Mouse (Mus musculus) urinary bladder, postnatal 36 days (tissue): ENCODE results near the gene Lin37.
A peak's percentile ranks its signal among the peaks of the same experiment; 100 is the strongest.

Experiments
- DNase-seq, 2 experiments: peaks; one replicate each; pipeline ENCODE4 v3.0.0; 2022; ENCODE audit warnings: low spot score in 2 of 2, mixed read lengths in 1 of 2

The Lin37 gene

GRCm38 (mm10) chr7:30553021-30553589, 6.5 kb downstream of the Lin37 start:
- DNase-seq: peak; percentile 15 to 24

- DNase-seq: peak; percentile 95
Observed at GRCm38 (mm10) chr7:30552102-30553020, 7.3 kb downstream of the Lin37 start, which contains the start of the genes Hspb6 and Proser3. Gene Hspb6 (plus strand): TSS chr7:30552178. Gene Proser3 (minus strand): TSS chr7:30552299.

- DNase-seq: no peak
Observed at GRCm38 (mm10) chr7:30551445-30552101, 8.1 kb downstream of the Lin37 start.

GRCm38 (mm10) chr7:30550603-30551002, 9.0 kb downstream of the Lin37 start:
- DNase-seq: no peak

- DNase-seq: no peak
Observed at GRCm38 (mm10) chr7:30549880-30550279, 9.8 kb downstream of the Lin37 start.

- DNase-seq: no peak
Observed at GRCm38 (mm10) chr7:30544327-30544726, 15.3 kb downstream of the Lin37 start.

GRCm38 (mm10) chr7:30540572-30540971, 19.1 kb downstream of the Lin37 start:
- DNase-seq: no peak

- peak; percentile 91 to 93 for DNase-seq
Observed at GRCm38 (mm10) chr7:30534633-30535577, 24.7 kb downstream of the Lin37 start, which contains the start of gene Arhgap33. Gene Arhgap33 (minus strand): TSS chr7:30535060.

GRCm38 (mm10) chr7:30533941-30534632, 25.6 kb downstream of the Lin37 start:
- no peak for DNase-seq

GRCm38 (mm10) chr7:30532931-30533330, 26.7 kb downstream of the Lin37 start:
- no peak for DNase-seq

GRCm38 (mm10) chr7:30531291-30531815, 28.3 kb downstream of the Lin37 start:
- no peak for DNase-seq

- no peak for DNase-seq
Observed at GRCm38 (mm10) chr7:30526981-30527380, 32.7 kb downstream of the Lin37 start.

- no peak for DNase-seq
Observed at GRCm38 (mm10) chr7:30526399-30526798, 33.2 kb downstream of the Lin37 start.

GRCm38 (mm10) chr7:30525954-30526353, 33.7 kb downstream of the Lin37 start:
- DNase-seq: peak in 1 of 2 experiments; percentile 23

- no peak for DNase-seq
Observed at GRCm38 (mm10) chr7:30524487-30524886, 35.2 kb downstream of the Lin37 start.

- DNase-seq: no peak
Observed at GRCm38 (mm10) chr7:30522871-30523270, 36.8 kb downstream of the Lin37 start.

- DNase-seq: no peak
Observed at GRCm38 (mm10) chr7:30520856-30521255, 38.8 kb downstream of the Lin37 start.

- no peak for DNase-seq
Observed at GRCm38 (mm10) chr7:30520396-30520795, 39.2 kb downstream of the Lin37 start.

GRCm38 (mm10) chr7:30518325-30518724, 41.3 kb downstream of the Lin37 start:
- no peak for DNase-seq
